Mouse (Mus musculus) bone marrow, adult 2 months (tissue): Measurements from ENCODE around the gene Ift88.

Source experiments
- CTCF ChIP-seq: fragments of 200-500 bp; IDR thresholded peaks from 2 replicates; pipeline ENCODE4 v1.5.1; 2011; ENCODE audit warnings: low read length, control low read depth; ENCODE audit not compliant: control insufficient read depth, insufficient read depth
- POLR2A ChIP-seq: fragments of 200-500 bp; IDR thresholded peaks from 2 replicates; pipeline ENCODE4 v1.6.1; 2011; ENCODE audit warnings: low read depth, mild to moderate bottlenecking, control low read depth, low read length, borderline replicate concordance; ENCODE audit not compliant: control insufficient read depth

GRCm38 (mm10) chr14:57529786-57530515, 106.1 kb downstream of the Ift88 start:
- TF ChIP-seq CTCF (no peak), POLR2A (no peak)
